Mouse (Mus musculus) ES-Bruce4 (cell line): ENCODE measurements at regions not wholly inside any gene's neighbourhood (a gene's known extent, or its start where the extent isn't known, plus 50 kb on each side); places are given as distances from the start of the nearest gene placed in this dataset.

Source experiments
- CTCF ChIP-seq: IDR thresholded peaks from one replicate; pipeline ENCODE4 v1.8.1; 2011; ENCODE audit warnings: low read depth, low read length
- EP300 ChIP-seq: IDR thresholded peaks from 2 replicates; pipeline ENCODE4 v1.6.1; 2011; ENCODE audit warnings: low read depth, low read length; ENCODE audit not compliant: insufficient read depth
- POLR2A ChIP-seq: IDR thresholded peaks from one replicate; pipeline ENCODE4 v1.8.1; 2011; ENCODE audit warnings: low read length; ENCODE audit not compliant: insufficient read depth

- no peak for TF ChIP-seq POLR2A
- TF ChIP-seq CTCF: no peak
- no peak for TF ChIP-seq EP300
Observed at GRCm38 (mm10) chr2:78539592-78540300, 328.2 kb upstream of the Ube2e3 start.
